Mouse (Mus musculus): ENCODE results near the gene Prkch. TPM values are rescaled to one million over a fixed set of nuclear protein-coding genes. Genes with fewer than 3 reads are reported as not detected.
"Not testable (repeated sequence)": the region's sequence is repeated elsewhere in the genome, so short reads cannot be mapped to it uniquely, and the experiment has no call there.

Gene Prkch
- 10 to 100 TPM; 11.3 to 11.8 TPM for total RNA-seq (2021)
- long read RNA-seq, experiment 1, transcript Prkch-201 (14 exons, 3,545 nt): major isoform, 14 of 16 reads
- long read RNA-seq, experiment 1, partial matches to known transcripts: 1 of 16 reads
- long read RNA-seq, experiment 1, other reads (novel, unspliced or antisense): 1 of 16 reads
- long read RNA-seq, experiment 2, transcript Prkch-201 (14 exons, 3,545 nt): major isoform, 24 of 33 reads
- long read RNA-seq, experiment 2, partial matches to known transcripts: 2 of 33 reads
- long read RNA-seq, experiment 2, other reads (novel, unspliced or antisense): 7 of 33 reads

DNA sequence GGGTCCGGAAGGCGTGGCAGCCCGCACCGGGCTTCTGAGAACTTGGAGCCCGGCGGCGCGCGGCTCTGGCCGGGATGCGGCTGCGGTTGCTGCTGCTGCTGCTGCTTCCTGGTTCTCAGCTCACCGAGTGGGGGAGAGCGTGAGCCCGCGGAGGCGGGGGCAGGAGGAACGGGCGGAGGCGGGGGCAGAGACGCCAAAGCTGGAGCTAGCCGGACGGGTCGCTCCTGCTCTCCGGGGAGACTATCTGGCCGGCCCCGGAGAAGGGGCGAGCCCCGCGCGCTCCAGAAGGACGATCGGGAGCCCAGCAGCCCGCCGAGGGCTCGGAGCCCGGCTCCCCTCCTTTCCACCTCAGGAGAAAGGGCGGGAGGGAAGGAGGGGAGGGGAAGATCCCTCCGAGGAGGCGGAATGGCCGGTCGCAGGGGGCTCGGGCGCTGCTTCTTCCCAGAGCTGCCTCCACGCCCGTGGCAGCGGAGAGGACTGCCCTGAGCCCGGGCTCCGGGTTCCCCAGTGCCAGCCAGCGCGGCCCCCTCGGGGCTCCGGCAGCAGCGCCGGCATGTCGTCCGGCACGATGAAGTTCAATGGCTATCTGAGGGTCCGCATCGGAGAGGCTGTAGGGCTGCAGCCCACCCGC, at the start of gene Prkch:
TSS of gene Prkch (plus strand) at position 187 of the 631 bp plus-strand sequence.
- DNase-seq (ENCODE audit: low spot score in 2 of 2): peak; percentile 62 to 78

DNA sequence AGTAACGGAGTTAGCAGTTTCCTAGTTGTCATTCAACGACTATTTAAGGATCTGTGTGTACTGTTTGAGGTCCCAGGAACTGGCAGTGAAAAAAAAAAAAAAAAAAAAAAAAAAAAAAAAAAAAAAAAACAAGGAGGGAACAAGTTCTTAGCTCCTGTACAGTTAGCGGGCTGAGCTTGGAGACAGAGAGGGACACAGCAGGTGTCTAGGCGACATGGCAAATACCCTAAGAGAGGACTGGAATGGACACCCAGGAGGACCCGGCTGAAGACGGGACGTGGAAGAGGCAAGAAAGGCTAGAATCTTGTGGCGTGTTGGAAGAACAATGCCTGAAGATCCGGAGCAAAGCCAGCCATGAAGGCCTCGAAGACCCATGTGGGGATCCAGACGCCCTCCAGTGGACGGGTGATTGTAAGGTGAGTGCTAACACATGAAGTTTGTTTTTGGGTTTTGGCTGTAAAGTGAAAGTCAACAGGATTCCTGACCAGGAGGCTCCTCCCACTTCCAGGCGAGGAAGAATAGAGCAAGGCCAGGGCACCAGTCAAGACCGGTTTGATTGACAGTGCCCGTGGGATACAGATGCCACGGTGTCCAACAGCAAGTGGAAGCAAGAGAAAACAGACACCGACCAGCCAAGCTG, 47.0 kb upstream of the Prkch start:
- no peak for DNase-seq (ENCODE audit: low spot score in 2 of 2)

DNA sequence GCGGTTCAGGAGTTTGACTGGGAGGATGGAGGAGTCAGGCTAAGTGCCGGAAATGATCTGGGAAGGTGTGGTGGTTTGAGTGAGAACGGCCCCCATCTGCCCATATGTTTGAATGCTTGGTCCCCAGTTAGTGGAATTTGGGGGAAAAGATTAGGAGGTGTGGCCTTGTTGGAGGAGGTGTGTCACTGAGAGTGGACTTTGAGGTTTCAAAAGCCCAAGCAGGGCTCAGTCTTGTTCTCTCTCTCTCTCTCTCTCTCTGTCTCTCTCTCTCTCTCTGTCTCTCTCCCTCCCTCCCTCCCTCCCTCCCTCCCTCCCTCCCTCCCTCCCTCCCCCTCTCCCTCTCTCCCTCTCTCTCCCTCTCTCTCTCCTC, 46.5 kb upstream of the Prkch start:
- not testable (repeated sequence) for DNase-seq (ENCODE audit: low spot score in 2 of 2)

DNA sequence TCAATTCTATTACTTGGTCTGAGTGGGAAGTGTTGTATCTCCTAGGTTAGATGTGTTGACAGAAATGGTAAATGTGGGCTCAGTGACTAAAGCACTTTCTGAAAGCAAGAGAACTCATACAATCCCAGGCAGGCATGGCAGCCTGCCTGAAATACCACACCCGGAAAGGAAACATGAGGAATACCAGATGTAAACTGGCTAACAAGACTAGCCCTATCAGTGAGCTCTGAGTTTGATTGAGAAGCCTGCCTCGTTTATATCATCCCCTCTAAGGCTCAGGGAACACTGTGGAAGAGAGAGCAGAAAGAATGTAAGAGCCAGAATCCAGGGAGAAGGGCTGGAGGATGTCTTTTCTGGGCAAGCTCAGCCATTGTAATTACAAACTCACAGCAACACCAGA, 45.4 kb upstream of the Prkch start:
- no peak for DNase-seq (ENCODE audit: low spot score in 2 of 2)

DNA sequence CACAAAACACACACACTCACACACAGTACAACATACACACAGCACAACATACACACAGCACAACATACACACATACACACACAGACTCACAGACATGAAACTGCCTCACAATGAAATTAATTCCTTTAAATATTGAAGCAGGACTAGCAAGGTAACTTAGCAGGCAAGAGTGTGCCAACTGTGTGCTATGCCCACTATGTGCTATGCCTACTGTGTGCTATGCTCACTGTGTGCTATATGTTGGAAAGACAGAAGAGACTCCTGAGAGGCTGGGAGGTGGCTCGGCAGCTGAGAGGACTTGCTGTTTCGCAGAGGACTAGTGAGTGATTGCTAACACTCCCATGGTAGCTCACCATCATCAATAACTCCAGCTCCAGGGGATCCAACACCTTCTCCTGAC, 44.2 kb upstream of the Prkch start:
- DNase-seq (ENCODE audit: low spot score in 2 of 2): no peak

DNA sequence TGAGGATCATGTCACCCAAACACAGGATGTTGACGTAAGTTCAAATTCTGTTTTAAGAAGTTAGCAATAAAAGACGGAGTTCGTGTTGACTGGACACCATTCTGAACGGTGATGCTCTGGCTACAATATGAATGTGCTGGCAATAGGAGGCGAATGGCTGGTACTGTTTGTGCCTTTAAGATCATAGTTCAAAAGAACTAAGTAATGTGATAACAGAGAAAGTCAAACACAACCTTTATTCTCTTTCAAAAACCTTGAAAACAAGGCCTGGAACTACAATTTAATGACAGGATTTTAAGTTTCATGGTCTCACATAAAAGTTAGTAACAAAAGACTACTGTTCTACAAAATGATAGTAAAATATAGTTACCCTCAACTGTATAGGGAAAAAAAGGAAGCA, 41.4 kb upstream of the Prkch start:
- no peak for DNase-seq (ENCODE audit: low spot score in 2 of 2)

DNA sequence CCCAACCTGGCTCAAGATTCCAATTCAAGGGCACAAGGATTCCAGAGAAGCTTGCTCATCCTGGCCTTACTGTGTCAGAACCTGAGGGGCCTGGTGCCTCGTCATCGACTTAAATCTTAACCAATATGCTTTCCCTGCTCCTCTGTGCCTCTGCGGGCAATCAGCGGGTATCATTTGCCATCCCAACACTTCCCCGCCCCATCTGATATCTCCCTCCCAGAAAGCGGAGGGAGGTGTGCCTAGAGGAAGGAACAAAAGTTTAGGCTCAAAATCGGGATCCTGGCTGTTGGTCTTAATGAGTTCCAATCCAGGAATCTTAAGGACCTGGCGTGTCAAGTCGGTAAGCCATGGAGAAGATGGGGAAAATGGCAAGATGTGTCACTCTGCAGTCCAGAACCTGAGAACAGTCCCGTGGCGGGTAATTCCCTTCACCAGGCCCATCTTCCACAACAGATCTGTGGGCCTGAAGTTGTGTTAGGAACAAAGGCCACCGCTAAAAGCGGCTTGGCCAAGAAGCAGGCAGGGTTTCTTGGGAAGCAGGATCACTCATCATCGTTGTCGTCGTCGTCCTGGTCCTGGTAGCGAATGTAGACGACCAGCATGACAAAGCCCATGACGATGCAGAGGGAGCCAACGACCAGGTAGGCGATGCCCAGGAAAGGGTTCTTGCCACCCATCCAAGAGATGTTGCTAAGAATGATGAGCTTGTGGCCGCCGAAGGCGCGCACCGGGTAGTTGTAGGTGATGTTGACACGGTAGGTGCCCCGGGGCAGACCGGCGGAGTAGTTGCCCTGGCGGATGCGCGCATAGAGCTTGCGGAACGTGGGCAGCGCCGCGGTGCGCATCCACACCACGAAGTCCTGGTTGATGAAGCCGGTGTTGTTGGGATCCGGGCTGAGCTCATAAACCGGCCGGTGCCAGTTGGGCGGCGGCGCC, 39.6 kb upstream of the Prkch start:
- DNase-seq (ENCODE audit: low spot score in 2 of 2): no peak

DNA sequence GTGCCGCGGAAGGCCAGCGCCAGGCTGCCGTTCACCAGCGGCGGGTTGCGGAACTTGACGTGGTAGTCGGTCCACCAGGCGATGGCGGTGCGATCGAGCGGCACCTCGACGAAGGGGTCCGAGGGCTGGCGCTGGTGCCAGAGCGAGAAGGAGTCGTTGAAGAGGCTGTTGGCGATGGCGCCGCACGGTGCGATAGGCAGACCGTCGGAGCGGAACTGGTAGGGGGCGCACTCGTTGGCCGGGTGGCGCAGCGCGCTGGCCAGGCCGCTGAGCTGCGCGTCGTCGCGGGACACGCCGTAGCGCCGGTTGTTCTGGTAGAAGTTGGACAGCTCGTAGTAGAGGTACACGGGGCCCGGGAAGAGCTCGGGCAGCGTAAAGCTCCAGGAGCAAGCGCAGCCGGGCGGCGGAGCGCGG, 38.9 kb upstream of the Prkch start:
- DNase-seq (ENCODE audit: low spot score in 2 of 2): peak; percentile 48 to 69

DNA sequence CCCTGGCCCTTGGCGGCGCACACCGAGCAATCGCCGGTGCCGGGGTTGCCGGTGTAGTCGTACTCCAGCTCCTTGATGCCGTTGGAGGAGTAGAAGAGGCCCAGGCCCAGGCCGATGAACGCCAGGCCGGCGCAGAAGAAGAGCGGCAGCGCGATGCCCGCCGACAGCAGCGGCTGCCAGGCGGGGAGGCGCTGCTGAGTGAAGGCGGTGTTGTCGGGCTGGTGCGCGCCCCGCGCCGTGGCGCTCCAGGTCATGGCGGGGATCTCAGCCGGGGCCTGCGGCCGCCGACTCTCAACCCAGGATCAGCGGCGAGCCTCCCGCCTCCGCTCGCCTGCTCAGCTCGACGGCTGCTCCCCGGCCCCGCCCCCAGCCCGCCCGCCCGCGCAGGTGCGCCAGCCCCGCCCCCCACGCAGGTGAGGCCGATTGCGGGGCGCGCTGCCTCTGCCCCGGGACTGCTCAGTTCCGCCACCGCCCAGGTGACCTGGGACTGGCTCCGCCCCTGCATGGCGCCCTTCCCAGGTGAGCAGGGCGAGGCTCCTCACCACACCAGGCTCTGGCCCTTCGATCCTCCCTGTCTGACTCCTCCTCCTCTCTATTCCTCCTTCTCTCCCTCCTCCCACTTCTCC, 38.4 kb upstream of the Prkch start, which contains the start of gene Tmem30b:
TSS of gene Tmem30b (minus strand) at position 307 of the 626 bp plus-strand sequence.
- no peak for DNase-seq (ENCODE audit: low spot score in 2 of 2)

DNA sequence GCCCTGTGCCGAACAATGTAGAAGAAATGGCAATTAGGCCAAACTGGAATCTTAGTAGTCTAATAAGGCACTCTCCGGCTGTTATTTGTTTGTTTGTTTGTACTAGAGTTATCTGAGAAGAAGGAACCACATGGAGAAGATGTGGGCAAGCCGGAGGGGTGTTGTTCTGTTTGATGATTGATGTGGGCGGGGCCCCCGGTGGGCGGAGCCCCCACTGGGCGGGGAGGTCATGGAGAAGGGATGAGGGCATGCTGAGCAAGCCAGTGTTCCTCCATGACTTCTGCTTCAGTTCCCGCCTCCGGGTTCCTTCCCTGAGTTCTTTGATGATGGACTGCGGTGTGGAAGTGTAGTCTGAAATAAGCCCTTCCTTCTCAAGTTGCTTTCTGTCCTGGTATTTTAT, 37.0 kb upstream of the Prkch start:
- DNase-seq (ENCODE audit: low spot score in 2 of 2): no peak

DNA sequence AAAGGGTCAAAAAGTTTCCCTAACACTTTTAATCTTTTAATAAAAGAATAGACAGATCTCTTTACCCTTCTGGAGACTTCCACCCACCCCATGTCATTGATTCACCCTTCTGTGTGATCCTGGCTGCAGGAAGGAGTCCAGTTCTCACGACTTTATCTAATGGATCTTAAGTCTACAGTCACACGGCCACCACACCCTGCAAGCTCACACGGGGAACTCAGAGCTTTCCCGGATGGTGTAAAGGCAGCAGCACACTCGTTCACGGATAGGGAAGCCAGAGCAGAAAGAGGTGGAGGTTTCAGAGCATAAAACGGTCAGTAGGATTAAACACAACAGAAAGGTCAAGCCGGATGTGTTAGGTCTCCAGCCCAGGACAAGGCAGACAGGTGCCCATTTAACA, 36.3 kb upstream of the Prkch start:
- DNase-seq (ENCODE audit: low spot score in 2 of 2): no peak

DNA sequence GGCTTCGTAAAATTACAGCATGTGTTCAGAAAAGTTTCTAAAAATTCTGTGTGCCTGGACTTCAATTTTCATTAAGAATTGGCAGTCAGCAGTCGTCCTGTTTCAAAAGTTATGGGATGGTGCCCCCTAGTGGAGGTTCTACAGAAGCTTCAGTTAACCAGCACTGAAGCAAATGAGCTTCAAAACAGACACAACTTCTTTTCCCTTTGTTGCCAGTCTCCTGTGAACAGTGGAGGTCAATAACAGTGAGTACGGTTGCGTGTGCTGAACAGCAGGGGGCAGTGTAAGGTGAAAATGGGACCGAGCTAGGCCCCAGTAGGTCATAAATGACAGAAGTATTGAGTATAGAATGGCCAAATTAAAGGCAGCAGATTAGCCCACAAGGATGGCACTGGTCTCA, 30.4 kb upstream of the Prkch start:
- peak; percentile 61 to 78 for DNase-seq (ENCODE audit: low spot score in 2 of 2)

DNA sequence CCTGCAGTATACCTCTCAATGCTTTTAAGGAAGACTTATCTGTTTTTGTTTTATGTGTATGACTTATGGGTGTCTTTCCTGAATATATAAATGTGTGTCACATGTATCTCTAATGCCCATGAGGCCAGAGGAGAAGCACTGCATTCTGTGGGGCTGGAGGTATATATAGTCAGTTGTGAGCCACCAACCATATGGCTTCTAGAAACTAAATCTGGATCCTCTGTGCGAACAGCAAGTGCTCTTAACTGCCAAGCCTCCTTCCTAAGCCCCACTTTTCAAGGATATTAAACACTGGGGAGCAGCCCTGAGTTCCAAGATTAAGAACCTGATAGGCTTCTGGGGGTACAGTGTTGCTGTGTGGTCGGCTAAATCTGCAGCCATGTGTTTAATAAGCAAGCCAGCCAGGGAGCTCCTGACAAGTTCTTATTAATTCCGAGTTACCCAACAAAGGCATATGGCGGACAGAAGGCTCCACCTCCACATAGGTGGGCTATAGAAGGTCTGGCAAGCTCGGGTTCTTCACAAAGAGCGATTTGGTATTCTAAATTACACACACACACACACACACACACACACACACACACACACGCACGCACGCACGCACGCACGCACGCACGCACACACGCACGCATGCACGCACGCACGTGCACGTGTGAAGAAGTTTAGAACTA, 25.9 kb upstream of the Prkch start:
- no peak for DNase-seq (ENCODE audit: low spot score in 2 of 2)

DNA sequence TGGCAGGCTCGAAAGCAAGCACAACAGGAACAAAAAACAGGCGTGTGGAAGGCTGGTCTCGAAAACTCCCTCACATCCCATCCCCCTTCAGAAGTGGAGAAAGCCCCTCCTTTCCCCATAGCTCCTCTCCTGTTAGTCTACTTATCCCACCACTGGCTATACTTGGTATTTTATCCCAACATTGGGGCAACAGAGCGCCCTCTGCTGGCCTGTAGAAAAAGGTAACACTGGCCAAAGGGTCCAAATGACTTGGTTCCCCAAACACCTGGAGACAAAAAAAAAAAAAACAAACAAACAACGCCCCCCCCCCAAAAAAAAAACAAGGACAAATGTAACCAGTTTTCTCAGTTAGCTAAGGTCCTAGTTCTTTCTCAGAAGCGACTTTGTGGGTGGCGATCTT, 24.5 kb upstream of the Prkch start:
- no peak for DNase-seq (ENCODE audit: low spot score in 2 of 2)

DNA sequence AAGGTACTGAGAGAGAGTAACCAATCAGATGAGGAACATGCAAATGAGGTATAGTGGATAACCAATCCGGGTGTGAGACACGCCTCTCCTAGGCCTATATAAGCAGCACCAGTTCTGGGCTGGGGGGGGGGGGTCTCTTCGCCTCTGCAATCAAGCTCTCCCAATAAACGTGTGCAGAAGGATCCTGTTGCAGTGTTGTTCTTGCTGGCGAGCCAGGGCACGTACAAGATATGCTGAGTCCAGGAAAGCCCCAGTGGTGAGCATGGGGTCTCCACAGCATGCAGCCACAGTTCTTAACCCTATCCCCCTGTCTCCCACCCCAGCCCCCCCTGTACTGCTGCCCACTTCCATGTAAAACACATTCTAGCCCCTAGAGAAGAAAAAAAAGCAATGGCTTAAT, 21.5 kb upstream of the Prkch start:
- not testable (repeated sequence) for DNase-seq (ENCODE audit: low spot score in 2 of 2)

DNA sequence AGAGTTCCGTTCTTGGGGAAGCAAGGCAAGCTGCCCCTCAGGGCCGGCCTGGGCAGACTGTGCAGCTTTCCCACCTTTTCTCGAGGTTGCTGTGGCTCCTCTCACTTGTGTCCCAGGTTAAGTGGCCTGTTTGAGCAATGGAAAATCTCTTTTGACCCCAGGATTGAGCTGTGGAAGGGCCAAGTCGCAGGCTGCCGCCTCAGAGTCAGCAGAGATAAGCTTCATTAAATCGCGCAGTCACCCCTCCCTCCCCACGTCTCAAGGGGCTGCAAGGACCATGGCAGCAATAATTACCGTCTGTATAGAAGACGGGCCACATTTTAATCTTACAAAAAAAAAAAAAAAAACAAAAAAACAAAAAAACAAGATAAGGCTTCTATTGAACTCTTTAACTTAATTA, 20.4 kb upstream of the Prkch start:
- no peak for DNase-seq (ENCODE audit: low spot score in 2 of 2)

DNA sequence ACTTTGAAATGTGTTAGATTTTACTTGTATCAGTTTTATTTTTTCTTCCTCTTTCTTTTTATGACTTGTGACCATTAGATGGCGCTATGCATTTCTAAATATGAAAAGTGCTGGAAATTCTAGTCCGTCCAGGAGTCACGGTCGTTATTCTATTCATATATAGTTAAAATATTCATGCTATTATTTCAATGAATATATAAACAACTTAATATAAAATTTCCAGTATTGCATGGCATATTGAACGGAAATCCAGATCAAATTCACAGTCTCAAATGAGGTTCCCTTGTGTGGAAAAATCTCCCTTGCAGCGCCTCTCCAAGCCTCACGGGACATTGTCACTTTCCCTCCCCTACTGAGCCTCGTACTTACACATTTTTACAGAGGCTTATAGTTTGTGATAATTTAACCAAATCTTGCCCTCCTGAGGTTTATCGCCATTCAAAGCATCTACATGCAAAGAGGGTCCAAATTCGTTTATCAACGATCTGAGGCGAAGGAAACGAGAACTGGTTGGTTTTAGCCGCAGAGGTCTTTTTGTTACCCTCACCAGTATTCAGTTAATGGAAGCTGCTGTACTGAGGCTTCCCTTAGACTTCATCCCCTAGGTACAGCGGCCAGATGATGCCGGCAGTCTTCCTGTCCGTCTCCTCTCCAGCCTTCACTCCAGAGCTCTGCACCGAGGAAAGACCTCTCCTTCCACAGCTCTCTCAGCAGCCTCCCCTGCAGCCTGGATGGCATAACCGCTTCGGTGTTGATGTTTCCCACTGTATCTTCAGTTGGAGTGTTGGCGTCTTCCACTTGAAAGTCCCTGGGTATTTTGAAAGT, 19.6 kb upstream of the Prkch start:
- no peak for DNase-seq (ENCODE audit: low spot score in 2 of 2)

DNA sequence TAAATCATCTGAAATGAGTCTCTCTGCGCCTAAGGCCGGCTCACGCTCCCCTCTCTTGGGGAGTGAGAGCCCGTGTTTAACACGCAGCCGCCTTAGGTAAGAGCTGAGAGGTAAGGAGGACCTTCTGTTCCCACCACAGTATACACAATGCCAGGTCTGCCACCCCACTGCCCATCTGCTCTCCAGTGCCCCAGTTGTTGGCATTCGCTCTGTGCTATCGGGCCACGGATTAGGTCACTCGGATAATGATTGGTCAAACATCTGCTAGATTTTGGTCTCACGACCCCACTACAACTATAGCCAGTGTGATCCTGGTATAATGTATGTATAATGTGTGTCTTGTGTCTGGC, 19.0 kb upstream of the Prkch start:
- no peak for DNase-seq (ENCODE audit: low spot score in 2 of 2)

DNA sequence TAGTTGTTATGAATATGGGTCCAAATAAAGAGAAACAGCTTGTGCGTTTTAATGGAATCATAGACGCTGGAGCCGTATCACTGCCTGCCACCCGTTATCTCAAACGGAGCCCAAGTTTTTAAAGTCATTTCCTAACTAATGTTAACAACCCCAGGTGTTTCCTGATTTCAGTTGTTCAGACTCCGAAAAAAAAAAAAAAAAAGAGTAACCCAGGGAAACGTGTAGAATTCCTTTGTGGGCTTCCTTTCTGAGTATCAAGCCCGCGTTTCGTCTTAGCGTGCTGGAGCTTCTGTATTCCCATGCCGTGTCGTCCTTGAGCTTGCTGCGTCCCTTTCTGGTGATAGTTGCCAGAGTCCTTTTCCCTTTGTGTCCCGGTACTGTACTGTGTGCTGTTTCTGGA, 10.0 kb upstream of the Prkch start:
- no peak for DNase-seq (ENCODE audit: low spot score in 2 of 2)

DNA sequence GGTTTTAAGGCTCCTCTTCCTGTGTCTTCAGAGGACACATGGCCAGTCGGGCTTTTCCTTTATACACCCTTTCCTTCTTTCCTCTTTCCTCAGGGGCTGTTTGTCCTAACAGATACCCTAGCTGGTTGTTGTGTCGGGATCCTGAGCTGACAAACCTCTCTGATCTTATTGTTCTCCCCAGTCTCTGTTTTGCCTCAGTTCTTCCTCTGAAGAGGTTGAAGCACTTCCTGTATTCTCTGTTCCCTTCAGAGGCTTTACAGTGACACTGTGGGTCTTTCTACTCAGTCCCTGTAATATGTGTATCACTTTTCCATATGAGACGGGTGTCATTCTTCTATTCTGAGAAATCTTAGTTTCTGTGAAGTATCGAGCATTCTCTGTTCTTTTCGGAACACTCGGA, 6.5 kb upstream of the Prkch start:
- no peak for DNase-seq (ENCODE audit: low spot score in 2 of 2)
